Mouse (Mus musculus): ENCODE data around the gene 1700109H08Rik.

DNA sequence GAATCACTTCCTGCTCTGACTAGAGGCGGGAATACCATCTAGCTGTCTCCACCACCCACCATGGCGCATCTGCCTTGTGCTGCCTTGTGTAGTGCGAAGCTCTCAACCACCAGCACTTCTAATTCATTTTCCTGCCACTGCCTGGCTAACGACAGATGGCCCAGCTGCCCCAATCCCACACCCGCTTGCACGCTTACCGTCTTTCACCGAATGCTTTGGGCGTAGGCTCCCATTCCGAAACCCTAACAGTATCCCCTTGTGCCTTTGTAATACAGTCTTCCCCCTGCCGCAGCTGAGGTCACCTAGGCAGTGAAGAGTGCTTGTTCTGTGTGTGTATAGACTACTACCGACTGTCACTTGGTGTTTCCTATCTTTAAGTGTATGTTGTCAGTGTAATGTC is 49.6 kb upstream of the 1700109H08Rik start:
- TF ChIP-seq CTCF (IDR thresholded peaks at IDR 0.05; ENCODE audit: low read depth), result no peak
- TF ChIP-seq EP300 (IDR thresholded peaks at IDR 0.05; ENCODE audit: low read depth), result no peak

Measured in liver, postnatal 0 days (tissue).